Mouse (Mus musculus): ENCODE measurements around the gene Spdye4c. TPM values are rescaled to one million over a fixed set of nuclear protein-coding genes. Genes with fewer than 3 reads are reported as not detected.

Gene Spdye4c
- polyA plus RNA-seq (2014; fragmentation: Nextera tagmentation; extraction: Ambion mirVana): not detected in 2 replicates

GRCm38 (mm10) chr2:128590909-128591308, at the start of gene Spdye4c:
Spdye4c (plus strand) TSS chr2:128591209.
- Histone ChIP-seq H3K36me3 (ENCODE audit: control insufficient read depth, insufficient read depth, low read length) (no peaks in the 10 kb centered on the region), H3K27ac (ENCODE audit: low read depth, low read length) (no peak within 1 kb of the TSS), H3K9me3 (ENCODE audit: control insufficient read depth, low read length) (no peaks in the 10 kb centered on the region), H3K27me3 (ENCODE audit: control insufficient read depth, insufficient read depth, low read length) (no peaks in the 10 kb centered on the region), H3K4me2 (replicated peaks; ENCODE audit: low read depth, low read length) (no peak within 1 kb of the TSS), H3K4me3 (ENCODE audit: low read length) (no peak within 1 kb of the TSS), H3K9ac (ENCODE audit: low read depth, low read length) (no peak within 1 kb of the TSS), H3K4me1 (ENCODE audit: control insufficient read depth, insufficient read depth, low read length) (no peaks in the 10 kb centered on the region)
- 91% methylated on average over 3 of the region's 3 CpGs for WGBS
- ATAC-seq (ENCODE audit: low FRiP score, low TSS enrichment): no peak

- ATAC-seq (ENCODE audit: low FRiP score, low TSS enrichment): no peak
- Histone ChIP-seq H3K27ac (ENCODE audit: low read depth, low read length) (no peak overlapping the region), H3K4me3 (ENCODE audit: low read length) (no peak overlapping the region), H3K4me1 (ENCODE audit: control insufficient read depth, insufficient read depth, low read length) (peaks cover 7% of the 10 kb centered on the region; the same call in 1 of the 2 replicates), H3K9ac (ENCODE audit: low read depth, low read length) (no peak overlapping the region), H3K9me3 (ENCODE audit: control insufficient read depth, low read length) (peaks cover 3% of the 10 kb centered on the region; the same call in 1 of the 2 replicates), H3K27me3 (ENCODE audit: control insufficient read depth, insufficient read depth, low read length) (no peaks in the 10 kb centered on the region), H3K4me2 (replicated peaks; ENCODE audit: low read depth, low read length) (no peak overlapping the region), H3K36me3 (ENCODE audit: control insufficient read depth, insufficient read depth, low read length) (no peaks in the 10 kb centered on the region)
- WGBS: 65% methylated on average over 8 of the region's 8 CpGs
These were observed 47.5 kb upstream of the Spdye4c start for GRCm38 (mm10) chr2:128543495-128543894.

- 53% methylated on average over 5 of the region's 5 CpGs for WGBS
- Histone ChIP-seq H3K9ac (ENCODE audit: low read depth, low read length) (no peak overlapping the region), H3K4me1 (ENCODE audit: control insufficient read depth, insufficient read depth, low read length) (peaks cover 9% of the 10 kb centered on the region), H3K4me2 (replicated peaks; ENCODE audit: low read depth, low read length) (no peak overlapping the region), H3K27ac (ENCODE audit: low read depth, low read length) (no peak overlapping the region), H3K27me3 (ENCODE audit: control insufficient read depth, insufficient read depth, low read length) (no peaks in the 10 kb centered on the region), H3K4me3 (ENCODE audit: low read length) (no peak overlapping the region), H3K9me3 (ENCODE audit: control insufficient read depth, low read length) (peaks cover 3% of the 10 kb centered on the region; the same call in 1 of the 2 replicates), H3K36me3 (ENCODE audit: control insufficient read depth, insufficient read depth, low read length) (no peaks in the 10 kb centered on the region)
- no peak for ATAC-seq (ENCODE audit: low FRiP score, low TSS enrichment)
These were observed 46.4 kb upstream of the Spdye4c start for GRCm38 (mm10) chr2:128544421-128545137.

- Histone ChIP-seq H3K4me1 (ENCODE audit: control insufficient read depth, insufficient read depth, low read length) (peaks cover 13% of the 10 kb centered on the region), H3K36me3 (ENCODE audit: control insufficient read depth, insufficient read depth, low read length) (no peaks in the 10 kb centered on the region), H3K9ac (ENCODE audit: low read depth, low read length) (no peak overlapping the region), H3K27ac (ENCODE audit: low read depth, low read length) (no peak overlapping the region), H3K27me3 (ENCODE audit: control insufficient read depth, insufficient read depth, low read length) (no peaks in the 10 kb centered on the region), H3K4me2 (replicated peaks; ENCODE audit: low read depth, low read length) (no peak overlapping the region), H3K4me3 (ENCODE audit: low read length) (no peak overlapping the region), H3K9me3 (ENCODE audit: control insufficient read depth, low read length) (peaks cover under 1% of the 10 kb centered on the region; the same call in 1 of the 2 replicates)
- 48% methylated on average over 7 of the region's 7 CpGs for WGBS
- no peak for ATAC-seq (ENCODE audit: low FRiP score, low TSS enrichment)
These were observed 45.6 kb upstream of the Spdye4c start for GRCm38 (mm10) chr2:128545447-128545846.

- Histone ChIP-seq H3K27me3 (ENCODE audit: control insufficient read depth, insufficient read depth, low read length) (no peaks in the 10 kb centered on the region), H3K9ac (ENCODE audit: low read depth, low read length) (no peak overlapping the region), H3K4me3 (ENCODE audit: low read length) (no peak overlapping the region), H3K36me3 (ENCODE audit: control insufficient read depth, insufficient read depth, low read length) (no peaks in the 10 kb centered on the region), H3K9me3 (ENCODE audit: control insufficient read depth, low read length) (no peaks in the 10 kb centered on the region), H3K4me1 (ENCODE audit: control insufficient read depth, insufficient read depth, low read length) (peaks cover 13% of the 10 kb centered on the region), H3K27ac (ENCODE audit: low read depth, low read length) (no peak overlapping the region), H3K4me2 (replicated peaks; ENCODE audit: low read depth, low read length) (no peak overlapping the region)
- 78% methylated on average over 10 of the region's 10 CpGs for WGBS
- no peak for ATAC-seq (ENCODE audit: low FRiP score, low TSS enrichment)
These were observed 43.9 kb upstream of the Spdye4c start for GRCm38 (mm10) chr2:128547079-128547478.

- H3K9ac ChIP-seq (ENCODE audit: low read depth, low read length): no peak overlapping the region
- 0 out of 2 replicates have a peak, but pooled peaks have one; percentile 36 for ATAC-seq (ENCODE audit: low FRiP score, low TSS enrichment)
- no peaks in the 10 kb centered on the region for H3K27me3 ChIP-seq (ENCODE audit: control insufficient read depth, insufficient read depth, low read length)
- H3K4me2 ChIP-seq (replicated peaks; ENCODE audit: low read depth, low read length): no peak overlapping the region
- H3K27ac ChIP-seq (ENCODE audit: low read depth, low read length): no peak overlapping the region
- H3K9me3 ChIP-seq (ENCODE audit: control insufficient read depth, low read length): no peaks in the 10 kb centered on the region
- peaks cover 13% of the 10 kb centered on the region for H3K4me1 ChIP-seq (ENCODE audit: control insufficient read depth, insufficient read depth, low read length)
- H3K36me3 ChIP-seq (ENCODE audit: control insufficient read depth, insufficient read depth, low read length): no peaks in the 10 kb centered on the region
- H3K4me3 ChIP-seq (ENCODE audit: low read length): no peak overlapping the region
- 67% methylated on average over 2 of the region's 2 CpGs for WGBS
These were observed 42.7 kb upstream of the Spdye4c start for GRCm38 (mm10) chr2:128548262-128548661.

- Histone ChIP-seq H3K9ac (ENCODE audit: low read depth, low read length) (no peak overlapping the region), H3K27me3 (ENCODE audit: control insufficient read depth, insufficient read depth, low read length) (no peaks in the 10 kb centered on the region)
These were observed 41.4 kb upstream of the Spdye4c start for GRCm38 (mm10) chr2:128549561-128549960.

GRCm38 (mm10) chr2:128549963-128550362, 41.0 kb upstream of the Spdye4c start:
- no peaks in the 10 kb centered on the region for H3K27me3 ChIP-seq (ENCODE audit: control insufficient read depth, insufficient read depth, low read length)
- H3K36me3 ChIP-seq (ENCODE audit: control insufficient read depth, insufficient read depth, low read length): no peaks in the 10 kb centered on the region
- no peak overlapping the region for H3K4me3 ChIP-seq (ENCODE audit: low read length)
- H3K4me1 ChIP-seq (ENCODE audit: control insufficient read depth, insufficient read depth, low read length): peaks cover 6% of the 10 kb centered on the region; the same call in 1 of the 2 replicates
- H3K9me3 ChIP-seq (ENCODE audit: control insufficient read depth, low read length): no peaks in the 10 kb centered on the region
- 0 out of 2 replicates have a peak, but pooled peaks have one; percentile 44 for ATAC-seq (ENCODE audit: low FRiP score, low TSS enrichment)
- H3K4me2 ChIP-seq (replicated peaks; ENCODE audit: low read depth, low read length): no peak overlapping the region
- 26% methylated on average over 6 of the region's 6 CpGs for WGBS
- no peak overlapping the region for H3K27ac ChIP-seq (ENCODE audit: low read depth, low read length)
- no peak overlapping the region for H3K9ac ChIP-seq (ENCODE audit: low read depth, low read length)

More at GRCm38 (mm10) chr2:128549561-128549960, 41.4 kb upstream of the Spdye4c start:
- WGBS: 28% methylated on average over 7 of the region's 7 CpGs
- Histone ChIP-seq H3K27ac (ENCODE audit: low read depth, low read length) (no peak overlapping the region), H3K4me1 (ENCODE audit: control insufficient read depth, insufficient read depth, low read length) (peaks cover 6% of the 10 kb centered on the region), H3K9me3 (ENCODE audit: control insufficient read depth, low read length) (no peaks in the 10 kb centered on the region), H3K4me3 (ENCODE audit: low read length) (no peak overlapping the region), H3K4me2 (replicated peaks; ENCODE audit: low read depth, low read length) (no peak overlapping the region), H3K36me3 (ENCODE audit: control insufficient read depth, insufficient read depth, low read length) (no peaks in the 10 kb centered on the region)
- ATAC-seq (ENCODE audit: low FRiP score, low TSS enrichment): no peak

- H3K36me3 ChIP-seq (ENCODE audit: control insufficient read depth, insufficient read depth, low read length): no peaks in the 10 kb centered on the region
- no peak overlapping the region for H3K4me3 ChIP-seq (ENCODE audit: low read length)
- no peak overlapping the region for H3K4me2 ChIP-seq (replicated peaks; ENCODE audit: low read depth, low read length)
- H3K4me1 ChIP-seq (ENCODE audit: control insufficient read depth, insufficient read depth, low read length): peaks cover 6% of the 10 kb centered on the region; the same call in 1 of the 2 replicates
- H3K9ac ChIP-seq (ENCODE audit: low read depth, low read length): no peak overlapping the region
- no peaks in the 10 kb centered on the region for H3K27me3 ChIP-seq (ENCODE audit: control insufficient read depth, insufficient read depth, low read length)
- no peak overlapping the region for H3K27ac ChIP-seq (ENCODE audit: low read depth, low read length)
- H3K9me3 ChIP-seq (ENCODE audit: control insufficient read depth, low read length): no peaks in the 10 kb centered on the region
- WGBS: 74% methylated on average over 8 of the region's 8 CpGs
- ATAC-seq (ENCODE audit: low FRiP score, low TSS enrichment): no peak
These were observed 38.8 kb upstream of the Spdye4c start for GRCm38 (mm10) chr2:128552080-128552791.
